Mouse (Mus musculus): Measurements from ENCODE around the gene Sgms1.

DNA sequence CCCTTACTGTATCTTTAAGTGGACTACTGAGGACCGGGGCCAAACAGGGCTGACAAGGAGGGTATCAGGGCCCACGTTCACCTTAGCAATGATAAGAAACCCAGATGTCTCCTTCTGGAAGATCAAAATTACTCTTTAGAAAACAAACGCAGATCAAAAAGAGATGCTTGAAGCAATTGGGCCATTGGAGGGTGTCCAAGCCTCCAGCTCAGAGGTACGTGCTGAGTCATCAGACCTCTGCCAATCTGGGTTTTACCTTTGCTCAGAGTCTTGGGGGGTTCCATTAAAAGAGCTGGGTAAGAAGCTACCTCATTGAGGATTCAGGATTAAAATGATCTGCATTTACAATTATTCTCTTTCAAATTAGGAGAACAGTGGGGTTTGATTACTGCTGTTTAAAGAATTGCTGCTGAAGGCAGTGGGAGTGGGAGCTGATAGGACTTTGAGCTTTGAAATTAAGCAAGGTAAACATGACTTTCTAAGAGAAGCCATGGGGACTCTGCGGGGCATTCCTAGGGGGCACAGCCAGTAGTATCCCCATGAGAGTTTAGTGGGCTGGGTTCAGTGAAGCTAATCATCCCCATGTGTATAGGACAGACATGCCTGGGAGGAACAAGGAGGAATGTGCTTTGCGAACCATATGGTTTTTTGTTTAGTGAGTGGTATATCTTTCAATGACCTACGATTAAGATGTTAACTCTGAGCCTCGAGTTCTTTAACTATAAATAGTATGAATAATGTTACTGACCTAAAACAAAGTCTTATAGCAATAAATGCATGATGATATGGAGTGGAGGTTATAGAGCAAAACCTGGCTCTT, 128.4 kb downstream of the Sgms1 start:
- TF ChIP-seq POLR2A (IDR thresholded peaks at IDR 0.05; ENCODE audit: insufficient read length, low read depth) (no peak), POLR2AphosphoS2 (IDR thresholded peaks at IDR 0.05; ENCODE audit: insufficient read length, low read depth) (no peak), E2F4 (IDR thresholded peaks at IDR 0.05; ENCODE audit: insufficient read depth) (no peak), TCF12 (IDR thresholded peaks at IDR 0.05; ENCODE audit: insufficient read depth, poor library complexity, severe bottlenecking) (no peak), MAX (IDR thresholded peaks at IDR 0.05; ENCODE audit: low read depth) (no peak), USF1 (IDR thresholded peaks at IDR 0.05; ENCODE audit: low read depth) (no peak), MYOG (IDR thresholded peaks at IDR 0.05; ENCODE audit: control insufficient read depth in 1 of 3, insufficient read depth in 1 of 3, insufficient read length in 2 of 3, low read depth in 2 of 3) (no peak)

Data from myocyte (in vitro differentiated cells).